Mouse (Mus musculus) liver, embryonic 12.5 days (tissue): ENCODE results near the gene Grik4. TPM values are rescaled to one million over a fixed set of nuclear protein-coding genes. Genes with fewer than 3 reads are reported as not detected.

Experiments
- ATAC-seq: fragments of 200-750 bp; cut with Nextera tagmentation; 2 replicates; pipeline ENCODE4 v1.8.0; 2017; ENCODE audit warnings: moderate number of reproducible peaks, mild to moderate bottlenecking, moderate library complexity
- H3K27ac ChIP-seq: fragments of 300-500 bp; sonication (generic); 2 replicates; pipeline ENCODE4 v1.5.1; 2016; ENCODE audit warnings: mild to moderate bottlenecking
- H3K27me3 ChIP-seq: fragments of 300-500 bp; sonication (generic); replicated peaks from 2 replicates; pipeline ENCODE4 v1.6.1; 2016; ENCODE audit warnings: mild to moderate bottlenecking, moderate library complexity
- H3K36me3 ChIP-seq: fragments of 300-500 bp; sonication (generic); 2 replicates; pipeline ENCODE4 v1.6.1; 2016; ENCODE audit warnings: mild to moderate bottlenecking, moderate library complexity
- H3K4me1 ChIP-seq: fragments of 300-500 bp; sonication (generic); 2 replicates; pipeline ENCODE4 v1.6.1; 2016
- H3K4me2 ChIP-seq: fragments of 300-500 bp; sonication (generic); 2 replicates; pipeline ENCODE4 v1.6.1; 2016; ENCODE audit warnings: mild to moderate bottlenecking, moderate library complexity
- H3K4me3 ChIP-seq: fragments of 300-500 bp; sonication (generic); 2 replicates; pipeline ENCODE4 v1.5.1; 2016; ENCODE audit warnings: mild to moderate bottlenecking, moderate library complexity
- H3K9ac ChIP-seq: fragments of 300-500 bp; sonication (generic); 2 replicates; pipeline ENCODE4 v1.6.1; 2016; ENCODE audit warnings: mild to moderate bottlenecking, moderate library complexity
- H3K9me3 ChIP-seq: fragments of 300-500 bp; sonication (generic); replicated peaks from 2 replicates; pipeline ENCODE4 v1.6.1; 2016; ENCODE audit warnings: mild to moderate bottlenecking, moderate library complexity
- WGBS: fragments of 180-500 bp; shearing (Covaris S2); methylation state at CpG from one replicate; pipeline ENCODE4 v1.1.7; 2016; ENCODE audit not compliant: insufficient replicate concordance; 5-methylcytosine and 5-hydroxymethylcytosine counted together
- polyA plus RNA-seq: library from polyadenylated mRNA; unstranded; fragments of >200 nt; fragmentation: Nextera tagmentation; extraction: Ambion mirVana; gene quantifications from 2 replicates; pipeline ENCODE4 v1.2.1, GENCODE M21; 2016

Grik4 gene
- polyA plus RNA-seq, 1 experiment from 2014 or later: 2.2 TPM

- no peak for ATAC-seq
Measured at GRCm38 (mm10) chr9:42641550-42642117, 302.7 kb downstream of the Grik4 start.

GRCm38 (mm10) chr9:42636446-42636845 lies 307.8 kb downstream of the Grik4 start:
- ATAC-seq: no peak
- no peaks in the 10 kb centered on the region for H3K27me3 ChIP-seq
- H3K36me3 ChIP-seq: no peaks in the 10 kb centered on the region
- H3K9me3 ChIP-seq: no peaks in the 10 kb centered on the region
- peaks cover 3% of the 10 kb centered on the region; the same call in 1 of the 2 replicates for H3K4me1 ChIP-seq
- no peak overlapping the region for H3K4me2 ChIP-seq
- no peak overlapping the region for H3K9ac ChIP-seq
- no peak overlapping the region for H3K27ac ChIP-seq
- 44% methylated on average over 10 of the region's 10 CpGs for WGBS
- no peak overlapping the region for H3K4me3 ChIP-seq

More at GRCm38 (mm10) chr9:42641550-42642117, 302.7 kb downstream of the Grik4 start:
- 60% methylated on average over 11 of the region's 11 CpGs for WGBS
- no peak overlapping the region for H3K4me2 ChIP-seq
- no peaks in the 10 kb centered on the region for H3K27me3 ChIP-seq
- H3K27ac ChIP-seq: no peak overlapping the region
- H3K9me3 ChIP-seq: no peaks in the 10 kb centered on the region
- no peaks in the 10 kb centered on the region for H3K36me3 ChIP-seq
- no peak overlapping the region for H3K9ac ChIP-seq
- no peak overlapping the region for H3K4me3 ChIP-seq
- H3K4me1 ChIP-seq: 0 out of 2 replicates have a peak, but pooled peaks cover 3% of the 10 kb centered on the region

- Histone ChIP-seq H3K27me3 (no peaks in the 10 kb centered on the region), H3K9me3 (no peaks in the 10 kb centered on the region), H3K4me3 (no peak overlapping the region), H3K4me2 (no peak overlapping the region), H3K4me1 (peaks cover 3% of the 10 kb centered on the region; the same call in 1 of the 2 replicates), H3K27ac (no peak overlapping the region), H3K36me3 (no peaks in the 10 kb centered on the region), H3K9ac (no peak overlapping the region)
- WGBS: 71% methylated on average over 4 of the region's 4 CpGs
- ATAC-seq: no peak
Measured at GRCm38 (mm10) chr9:42631479-42631878, 312.8 kb downstream of the Grik4 start.

GRCm38 (mm10) chr9:42627634-42628033 lies 316.7 kb downstream of the Grik4 start:
- Histone ChIP-seq H3K4me1 (peaks cover 2% of the 10 kb centered on the region; the same call in 1 of the 2 replicates), H3K36me3 (no peaks in the 10 kb centered on the region), H3K9ac (no peak overlapping the region), H3K27ac (no peak overlapping the region), H3K4me3 (no peak overlapping the region), H3K9me3 (no peaks in the 10 kb centered on the region), H3K4me2 (no peak overlapping the region), H3K27me3 (no peaks in the 10 kb centered on the region)
- WGBS: 12% methylated on average over 6 of the region's 6 CpGs
- no peak for ATAC-seq

GRCm38 (mm10) chr9:42627146-42627545 lies 317.1 kb downstream of the Grik4 start:
- WGBS: 49% methylated on average over 8 of the region's 8 CpGs
- no peak overlapping the region for H3K4me3 ChIP-seq
- H3K4me2 ChIP-seq: no peak overlapping the region
- H3K4me1 ChIP-seq: no peaks in the 10 kb centered on the region
- H3K27ac ChIP-seq: no peak overlapping the region
- H3K9me3 ChIP-seq: no peaks in the 10 kb centered on the region
- no peaks in the 10 kb centered on the region for H3K36me3 ChIP-seq
- ATAC-seq: no peak
- no peak overlapping the region for H3K9ac ChIP-seq
- H3K27me3 ChIP-seq: no peaks in the 10 kb centered on the region

GRCm38 (mm10) chr9:42626226-42626775 lies 318.0 kb downstream of the Grik4 start:
- 53% methylated on average over 6 of the region's 6 CpGs for WGBS

GRCm38 (mm10) chr9:42614409-42614808 lies 329.9 kb downstream of the Grik4 start:
- WGBS: 43% methylated on average over 10 of the region's 10 CpGs
- H3K36me3 ChIP-seq: no peaks in the 10 kb centered on the region
- H3K4me2 ChIP-seq: no peak overlapping the region
- H3K9me3 ChIP-seq: no peaks in the 10 kb centered on the region
- ATAC-seq: no peak
- no peaks in the 10 kb centered on the region for H3K27me3 ChIP-seq
- no peak overlapping the region for H3K9ac ChIP-seq
- no peak overlapping the region for H3K27ac ChIP-seq
- no peak overlapping the region for H3K4me3 ChIP-seq
- H3K4me1 ChIP-seq: no peaks in the 10 kb centered on the region

More at GRCm38 (mm10) chr9:42626226-42626775, 318.0 kb downstream of the Grik4 start:
- no peak overlapping the region for H3K4me2 ChIP-seq
- no peaks in the 10 kb centered on the region for H3K36me3 ChIP-seq
- H3K4me3 ChIP-seq: no peak overlapping the region
- no peaks in the 10 kb centered on the region for H3K9me3 ChIP-seq
- H3K27me3 ChIP-seq: no peaks in the 10 kb centered on the region
- no peaks in the 10 kb centered on the region for H3K4me1 ChIP-seq
- H3K27ac ChIP-seq: no peak overlapping the region
- no peak overlapping the region for H3K9ac ChIP-seq
- ATAC-seq: no peak

GRCm38 (mm10) chr9:42613827-42614226 lies 330.5 kb downstream of the Grik4 start:
- ATAC-seq: no peak
- no peaks in the 10 kb centered on the region for H3K36me3 ChIP-seq
- no peaks in the 10 kb centered on the region for H3K9me3 ChIP-seq
- no peaks in the 10 kb centered on the region for H3K27me3 ChIP-seq
- no peak overlapping the region for H3K4me3 ChIP-seq
- no peaks in the 10 kb centered on the region for H3K4me1 ChIP-seq
- 46% methylated on average over 6 of the region's 6 CpGs for WGBS
- no peak overlapping the region for H3K27ac ChIP-seq
- no peak overlapping the region for H3K4me2 ChIP-seq
- H3K9ac ChIP-seq: no peak overlapping the region

GRCm38 (mm10) chr9:42612482-42612991 lies 331.8 kb downstream of the Grik4 start:
- Histone ChIP-seq H3K4me1 (no peaks in the 10 kb centered on the region), H3K4me2 (no peak overlapping the region), H3K9me3 (no peaks in the 10 kb centered on the region), H3K4me3 (no peak overlapping the region), H3K36me3 (no peaks in the 10 kb centered on the region), H3K27ac (no peak overlapping the region), H3K27me3 (no peaks in the 10 kb centered on the region), H3K9ac (no peak overlapping the region)
- 43% methylated on average over 14 of the region's 14 CpGs for WGBS
- ATAC-seq: no peak

GRCm38 (mm10) chr9:42601445-42601844 lies 342.8 kb downstream of the Grik4 start:
- H3K4me1 ChIP-seq: no peaks in the 10 kb centered on the region
- 44% methylated on average over 3 of the region's 3 CpGs for WGBS

GRCm38 (mm10) chr9:42597525-42597924 lies 346.8 kb downstream of the Grik4 start:
- H3K9ac ChIP-seq: no peak overlapping the region
- H3K4me2 ChIP-seq: no peak overlapping the region
- no peak overlapping the region for H3K4me3 ChIP-seq
- H3K4me1 ChIP-seq: no peaks in the 10 kb centered on the region
- no peak for ATAC-seq
- 68% methylated on average over 9 of the region's 9 CpGs for WGBS
- no peaks in the 10 kb centered on the region for H3K9me3 ChIP-seq
- H3K27ac ChIP-seq: no peak overlapping the region
- H3K27me3 ChIP-seq: no peaks in the 10 kb centered on the region; the same call in 1 of the 2 replicates
- no peaks in the 10 kb centered on the region for H3K36me3 ChIP-seq

More at GRCm38 (mm10) chr9:42601445-42601844, 342.8 kb downstream of the Grik4 start:
- no peaks in the 10 kb centered on the region for H3K27me3 ChIP-seq
- H3K36me3 ChIP-seq: no peaks in the 10 kb centered on the region
- H3K9ac ChIP-seq: no peak overlapping the region
- H3K27ac ChIP-seq: no peak overlapping the region
- H3K4me3 ChIP-seq: no peak overlapping the region
- H3K9me3 ChIP-seq: no peaks in the 10 kb centered on the region
- H3K4me2 ChIP-seq: no peak overlapping the region
- no peak for ATAC-seq

- no peak overlapping the region for H3K4me3 ChIP-seq
- WGBS: 66% methylated on average over 7 of the region's 7 CpGs
- no peak for ATAC-seq
Measured at GRCm38 (mm10) chr9:42578511-42578910, 365.8 kb downstream of the Grik4 start.

More at GRCm38 (mm10) chr9:42578511-42578910, 365.8 kb downstream of the Grik4 start:
- Histone ChIP-seq H3K9me3 (no peaks in the 10 kb centered on the region), H3K27ac (no peak overlapping the region), H3K36me3 (no peaks in the 10 kb centered on the region), H3K27me3 (no peaks in the 10 kb centered on the region), H3K4me1 (no peaks in the 10 kb centered on the region), H3K4me2 (no peak overlapping the region), H3K9ac (no peak overlapping the region)
